Mouse (Mus musculus) C2C12 (cell line): Measurements from ENCODE around the gene Tmtc2.

ENCODE experiments used
- CEBPB ChIP-seq: IDR thresholded peaks from one replicate; pipeline ENCODE4 v1.6.1; 2011; ENCODE audit warnings: low read depth, mild to moderate bottlenecking, control low read depth, moderate library complexity
- CTCF ChIP-seq: IDR thresholded peaks from one replicate; pipeline ENCODE4 v1.5.1; 2011; ENCODE audit not compliant: control insufficient read depth, insufficient read depth, insufficient read length
- FOSL1 ChIP-seq: IDR thresholded peaks from one replicate; pipeline ENCODE4 v1.8.0; 2011; ENCODE audit warnings: mild to moderate bottlenecking, low read length; ENCODE audit not compliant: poor library complexity, insufficient read depth, severe bottlenecking
- MAX ChIP-seq: IDR thresholded peaks from one replicate; pipeline ENCODE4 v1.6.1; 2011; ENCODE audit warnings: mild to moderate bottlenecking, control low read depth
- MYOD1 ChIP-seq: IDR thresholded peaks from one replicate; pipeline ENCODE4 v1.6.1; 2011; ENCODE audit warnings: low read depth; ENCODE audit not compliant: control insufficient read depth, insufficient read length
- MYOG ChIP-seq: IDR thresholded peaks from one replicate; pipeline ENCODE4 v1.6.1; 2011; ENCODE audit not compliant: control insufficient read depth, insufficient read length; ENCODE audit errors: extremely low read depth
- USF1 ChIP-seq: IDR thresholded peaks from one replicate; pipeline ENCODE4 v1.6.1; 2011; ENCODE audit warnings: low read depth, mild to moderate bottlenecking, control low read depth, moderate library complexity

- TF ChIP-seq CTCF (no peak), USF1 (no peak), MAX (no peak), CEBPB (no peak), MYOD1 (no peak), MYOG (no peak), FOSL1 (no peak)
Observed at GRCm38 (mm10) chr10:105561548-105561947, 12.7 kb downstream of the Tmtc2 start.
